Mouse (Mus musculus): ENCODE measurements around the gene Olfm2. TPM values are rescaled to one million over a fixed set of nuclear protein-coding genes. Genes with fewer than 3 reads are reported as not detected.

The Olfm2 gene
- polyA plus RNA-seq, 1 experiment from 2014 or later: 6.7 TPM

DNA sequence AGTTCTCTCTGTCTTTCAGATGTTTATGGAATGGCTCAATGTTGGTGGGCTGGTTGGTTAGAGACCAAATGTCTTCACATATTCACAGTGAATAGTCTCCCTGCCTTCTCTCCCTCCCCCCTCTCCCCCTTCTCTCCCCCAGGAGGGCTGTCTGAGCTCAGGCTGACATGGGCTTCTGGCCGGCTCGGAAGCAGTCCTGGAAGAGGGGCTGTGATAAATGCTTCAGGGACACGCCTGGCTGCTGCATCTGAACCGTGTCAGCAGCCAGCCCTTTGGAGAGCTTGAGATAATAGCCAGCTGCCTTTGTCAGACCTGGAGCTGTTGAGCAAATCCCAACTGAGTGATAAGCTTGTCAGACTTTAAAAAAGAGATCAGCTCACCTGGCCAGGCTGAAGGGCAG is 56.2 kb downstream of the Olfm2 start:
- Histone ChIP-seq H3K4me1 (ENCODE audit: control insufficient read depth, insufficient read depth, low read length) (peaks cover 5% of the 10 kb centered on the region), H3K9ac (ENCODE audit: low read depth, low read length) (no peak overlapping the region), H3K27me3 (replicated peaks; ENCODE audit: control insufficient read depth, insufficient read depth, low read length) (peaks cover 3% of the 10 kb centered on the region; the same call in 1 of the 2 replicates), H3K9me3 (ENCODE audit: control insufficient read depth, low read length) (no peaks in the 10 kb centered on the region), H3K27ac (ENCODE audit: low read length) (no peak overlapping the region), H3K4me2 (ENCODE audit: low read depth, low read length) (no peak overlapping the region), H3K36me3 (ENCODE audit: control insufficient read depth, insufficient read depth, low read length) (no peaks in the 10 kb centered on the region), H3K4me3 (ENCODE audit: low read length) (no peak overlapping the region)
- 2% methylated on average over 4 of the region's 4 CpGs for WGBS
- ATAC-seq: 0 out of 2 replicates have a peak, but pooled peaks have one; percentile 33

DNA sequence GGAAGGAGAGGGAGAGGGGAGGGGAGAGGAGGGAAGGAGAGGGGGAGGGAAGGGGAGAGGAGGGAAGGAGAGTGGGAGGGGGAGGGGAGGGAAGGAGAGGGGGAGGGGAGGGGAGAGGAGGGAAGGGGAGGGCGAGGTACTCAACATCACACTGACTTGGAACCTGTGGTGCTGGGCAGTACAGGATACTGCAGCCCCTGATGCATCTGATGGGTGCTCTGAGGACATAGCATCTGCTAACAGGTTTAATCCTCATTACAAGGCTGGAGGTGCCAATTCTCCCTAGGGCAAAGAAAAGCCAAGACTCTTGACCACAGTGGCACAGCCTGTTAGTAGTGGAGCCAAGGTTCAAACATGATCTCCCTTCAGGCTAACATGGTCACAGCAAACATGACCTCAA is 56.7 kb downstream of the Olfm2 start:
- Histone ChIP-seq H3K9me3 (ENCODE audit: control insufficient read depth, low read length) (no peaks in the 10 kb centered on the region), H3K4me2 (ENCODE audit: low read depth, low read length) (no peak overlapping the region), H3K36me3 (ENCODE audit: control insufficient read depth, insufficient read depth, low read length) (no peaks in the 10 kb centered on the region), H3K27ac (ENCODE audit: low read length) (no peak overlapping the region), H3K9ac (ENCODE audit: low read depth, low read length) (no peak overlapping the region), H3K27me3 (replicated peaks; ENCODE audit: control insufficient read depth, insufficient read depth, low read length) (no peaks in the 10 kb centered on the region; the same call in 1 of the 2 replicates), H3K4me3 (ENCODE audit: low read length) (no peak overlapping the region), H3K4me1 (ENCODE audit: control insufficient read depth, insufficient read depth, low read length) (no peaks in the 10 kb centered on the region; the same call in 1 of the 2 replicates)
- 38% methylated on average over 1 of the region's 1 CpGs for WGBS
- no peak for ATAC-seq

DNA sequence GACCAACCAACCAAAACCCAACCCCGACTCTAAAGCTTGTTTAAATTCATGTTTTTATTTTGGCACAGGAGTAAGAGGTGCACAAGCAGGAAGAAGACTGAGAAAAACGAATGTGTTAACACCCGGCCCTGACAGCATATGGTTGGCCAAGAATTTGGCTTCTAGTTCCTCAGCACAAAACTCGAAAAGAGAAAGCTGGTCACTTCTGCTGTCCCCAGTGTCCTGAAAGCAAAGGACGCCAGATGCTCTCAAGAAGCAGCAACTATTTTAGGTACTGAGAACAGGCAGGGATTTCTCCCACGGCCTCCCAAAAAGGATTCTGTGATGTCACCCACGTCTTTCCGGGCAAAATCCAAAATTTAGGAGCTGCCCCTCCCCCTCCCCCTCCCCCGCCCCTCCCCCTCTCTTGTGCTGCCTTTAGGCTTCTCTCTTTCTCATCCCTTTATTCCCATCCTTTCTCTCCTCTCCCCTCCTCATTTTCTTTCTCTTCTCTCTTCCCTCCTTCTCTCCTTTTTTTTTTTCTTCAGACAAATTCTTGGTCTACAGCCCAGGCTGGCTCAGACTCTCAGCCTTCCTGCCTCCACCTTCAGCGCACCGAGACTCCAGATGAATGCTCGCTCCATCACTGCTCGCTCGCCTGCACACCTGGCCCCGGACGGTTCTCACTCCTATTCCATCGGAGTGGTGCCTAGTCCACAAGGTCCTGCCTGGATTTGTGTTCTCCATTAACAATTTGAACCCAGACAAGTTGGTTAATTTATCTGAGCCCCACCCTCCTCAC is 60.9 kb downstream of the Olfm2 start:
- no peak overlapping the region for H3K27ac ChIP-seq (ENCODE audit: low read length)
- no peaks in the 10 kb centered on the region for H3K36me3 ChIP-seq (ENCODE audit: control insufficient read depth, insufficient read depth, low read length)
- H3K4me2 ChIP-seq (ENCODE audit: low read depth, low read length): no peak overlapping the region
- H3K27me3 ChIP-seq (replicated peaks; ENCODE audit: control insufficient read depth, insufficient read depth, low read length): no peaks in the 10 kb centered on the region
- H3K9ac ChIP-seq (ENCODE audit: low read depth, low read length): no peak overlapping the region
- no peak overlapping the region for H3K4me3 ChIP-seq (ENCODE audit: low read length)
- ATAC-seq: no peak
- WGBS: 54% methylated on average over 17 of the region's 17 CpGs
- no peaks in the 10 kb centered on the region; the same call in 1 of the 2 replicates for H3K4me1 ChIP-seq (ENCODE audit: control insufficient read depth, insufficient read depth, low read length)
- H3K9me3 ChIP-seq (ENCODE audit: control insufficient read depth, low read length): no peaks in the 10 kb centered on the region

DNA sequence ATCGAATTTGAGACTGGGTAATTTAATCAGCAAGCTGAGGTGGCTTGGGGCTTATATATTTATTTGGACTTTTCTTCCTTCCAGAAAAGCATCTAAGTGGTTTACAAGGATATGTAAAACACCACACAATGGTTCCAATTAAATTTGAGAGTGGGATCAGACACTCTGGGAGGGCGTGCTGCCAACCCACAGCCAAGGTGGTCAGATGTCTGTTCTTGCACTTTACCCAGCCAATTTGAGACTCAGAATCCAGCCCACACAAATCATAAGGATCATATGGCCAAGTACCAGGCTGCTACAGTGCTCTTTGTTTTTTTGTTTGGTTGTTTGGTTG is 63.8 kb downstream of the Olfm2 start:
- 63% methylated on average over 2 of the region's 2 CpGs for WGBS
- no peaks in the 10 kb centered on the region for H3K27me3 ChIP-seq (replicated peaks; ENCODE audit: control insufficient read depth, insufficient read depth, low read length)
- no peaks in the 10 kb centered on the region for H3K9me3 ChIP-seq (ENCODE audit: control insufficient read depth, low read length)
- H3K27ac ChIP-seq (ENCODE audit: low read length): no peak overlapping the region
- no peak overlapping the region for H3K9ac ChIP-seq (ENCODE audit: low read depth, low read length)
- ATAC-seq: no peak
- H3K4me3 ChIP-seq (ENCODE audit: low read length): no peak overlapping the region
- no peak overlapping the region for H3K4me2 ChIP-seq (ENCODE audit: low read depth, low read length)
- no peaks in the 10 kb centered on the region for H3K36me3 ChIP-seq (ENCODE audit: control insufficient read depth, insufficient read depth, low read length)
- H3K4me1 ChIP-seq (ENCODE audit: control insufficient read depth, insufficient read depth, low read length): no peaks in the 10 kb centered on the region

DNA sequence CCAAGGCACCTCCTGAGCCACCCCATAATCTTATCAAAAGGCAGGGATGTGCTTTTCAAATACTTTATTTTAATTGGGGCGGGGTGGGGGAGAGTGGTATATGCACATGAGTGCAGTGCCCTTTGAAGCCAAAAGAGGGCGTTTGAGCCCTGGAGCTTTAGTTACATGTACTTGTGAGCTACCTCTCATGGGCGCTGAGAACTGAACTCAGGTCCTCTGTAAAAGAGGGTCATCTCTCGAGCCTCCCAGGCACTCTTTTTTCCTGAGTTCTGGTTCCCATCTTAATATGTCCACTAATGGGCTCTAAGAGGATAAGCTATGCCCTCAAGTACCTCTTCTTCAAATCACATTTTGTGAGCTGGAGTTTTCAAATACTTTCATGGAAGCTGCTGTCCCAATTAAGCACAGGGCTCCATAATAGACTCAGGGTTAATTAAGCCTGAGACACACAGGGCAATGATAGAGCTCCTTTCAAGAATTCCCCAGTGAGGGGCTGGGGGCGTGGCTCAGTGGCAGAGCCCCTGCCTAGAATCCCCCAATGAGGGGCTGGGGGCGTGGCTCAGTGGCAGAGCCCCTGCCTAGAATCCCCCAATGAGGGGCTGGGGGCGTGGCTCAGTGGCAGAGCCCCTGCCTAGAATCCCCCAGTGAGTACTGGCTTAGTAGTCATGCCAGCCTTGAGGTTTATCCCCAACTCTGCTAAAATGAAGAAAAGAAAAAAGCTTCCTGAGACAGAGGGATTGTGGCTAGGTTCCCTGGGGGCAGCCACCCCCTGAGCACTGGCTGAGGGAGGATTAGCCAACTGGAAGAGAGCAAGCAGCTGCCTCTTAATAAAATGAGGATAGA is 64.4 kb downstream of the Olfm2 start:
- H3K27ac ChIP-seq (ENCODE audit: low read length): no peak overlapping the region
- no peak overlapping the region for H3K9ac ChIP-seq (ENCODE audit: low read depth, low read length)
- no peak overlapping the region for H3K4me3 ChIP-seq (ENCODE audit: low read length)
- no peaks in the 10 kb centered on the region for H3K9me3 ChIP-seq (ENCODE audit: control insufficient read depth, low read length)
- no peak for ATAC-seq
- no peaks in the 10 kb centered on the region for H3K27me3 ChIP-seq (replicated peaks; ENCODE audit: control insufficient read depth, insufficient read depth, low read length)
- H3K4me2 ChIP-seq (ENCODE audit: low read depth, low read length): no peak overlapping the region
- no peaks in the 10 kb centered on the region for H3K4me1 ChIP-seq (ENCODE audit: control insufficient read depth, insufficient read depth, low read length)
- WGBS: 56% methylated on average over 6 of the region's 7 CpGs
- H3K36me3 ChIP-seq (ENCODE audit: control insufficient read depth, insufficient read depth, low read length): no peaks in the 10 kb centered on the region

DNA sequence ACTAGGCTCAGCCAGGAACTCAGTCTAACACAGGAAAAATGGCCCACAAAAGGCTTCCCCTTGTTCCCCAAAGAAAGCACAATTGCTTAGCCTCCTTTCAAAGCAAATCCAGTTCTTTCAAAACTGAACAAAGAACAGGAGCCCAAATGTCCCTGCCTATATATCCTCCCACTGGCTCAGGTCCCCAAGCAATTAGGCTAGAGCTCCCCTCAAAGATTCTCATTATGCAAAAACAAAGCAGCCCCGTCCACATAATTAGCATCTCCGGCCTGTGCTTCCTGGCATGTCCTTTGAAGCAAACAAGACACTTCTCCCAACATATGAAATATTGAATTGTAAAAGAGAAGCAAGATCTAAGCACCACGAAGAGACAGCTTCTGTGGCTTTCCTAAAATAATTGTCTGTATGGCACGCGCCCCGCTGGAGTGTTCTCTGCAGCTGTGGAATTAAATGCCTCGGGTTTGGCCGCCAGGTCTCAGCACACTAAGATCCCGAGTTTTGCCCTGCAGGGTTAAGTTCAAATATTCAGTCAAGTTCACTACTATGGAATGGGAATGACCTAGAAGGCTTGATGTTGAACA is 65.7 kb downstream of the Olfm2 start:
- no peak overlapping the region for H3K4me2 ChIP-seq (ENCODE audit: low read depth, low read length)
- no peak for ATAC-seq
- no peaks in the 10 kb centered on the region for H3K9me3 ChIP-seq (ENCODE audit: control insufficient read depth, low read length)
- WGBS: 74% methylated on average over 9 of the region's 9 CpGs
- H3K36me3 ChIP-seq (ENCODE audit: control insufficient read depth, insufficient read depth, low read length): no peaks in the 10 kb centered on the region
- no peak overlapping the region for H3K27ac ChIP-seq (ENCODE audit: low read length)
- no peaks in the 10 kb centered on the region for H3K4me1 ChIP-seq (ENCODE audit: control insufficient read depth, insufficient read depth, low read length)
- H3K9ac ChIP-seq (ENCODE audit: low read depth, low read length): no peak overlapping the region
- H3K27me3 ChIP-seq (replicated peaks; ENCODE audit: control insufficient read depth, insufficient read depth, low read length): no peaks in the 10 kb centered on the region
- no peak overlapping the region for H3K4me3 ChIP-seq (ENCODE audit: low read length)

DNA sequence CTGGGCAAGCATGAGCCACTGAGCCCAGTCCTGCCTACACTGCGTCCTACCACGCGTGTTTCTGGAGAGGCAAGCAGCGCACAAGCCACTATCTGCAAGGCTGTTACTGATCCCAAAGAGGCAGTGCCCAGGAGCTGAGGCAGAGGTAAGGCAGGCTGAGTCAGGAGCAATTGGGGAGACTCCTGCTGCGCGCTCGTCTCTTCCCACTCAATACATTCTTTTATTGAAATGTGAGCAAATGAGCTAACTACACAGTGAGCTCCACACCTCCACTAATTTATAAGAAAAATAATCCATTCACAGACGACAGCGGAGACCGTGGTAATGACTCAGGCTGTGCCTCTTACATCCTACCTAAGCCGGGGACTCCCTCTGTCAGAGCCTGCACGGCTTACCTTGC is 68.3 kb downstream of the Olfm2 start:
- no peak overlapping the region for H3K27ac ChIP-seq (ENCODE audit: low read length)
- no peaks in the 10 kb centered on the region for H3K27me3 ChIP-seq (replicated peaks; ENCODE audit: control insufficient read depth, insufficient read depth, low read length)
- no peak for ATAC-seq
- WGBS: 93% methylated on average over 12 of the region's 12 CpGs
- no peaks in the 10 kb centered on the region for H3K9me3 ChIP-seq (ENCODE audit: control insufficient read depth, low read length)
- no peaks in the 10 kb centered on the region for H3K36me3 ChIP-seq (ENCODE audit: control insufficient read depth, insufficient read depth, low read length)
- H3K9ac ChIP-seq (ENCODE audit: low read depth, low read length): no peak overlapping the region
- no peaks in the 10 kb centered on the region for H3K4me1 ChIP-seq (ENCODE audit: control insufficient read depth, insufficient read depth, low read length)
- no peak overlapping the region for H3K4me2 ChIP-seq (ENCODE audit: low read depth, low read length)
- no peak overlapping the region for H3K4me3 ChIP-seq (ENCODE audit: low read length)

DNA sequence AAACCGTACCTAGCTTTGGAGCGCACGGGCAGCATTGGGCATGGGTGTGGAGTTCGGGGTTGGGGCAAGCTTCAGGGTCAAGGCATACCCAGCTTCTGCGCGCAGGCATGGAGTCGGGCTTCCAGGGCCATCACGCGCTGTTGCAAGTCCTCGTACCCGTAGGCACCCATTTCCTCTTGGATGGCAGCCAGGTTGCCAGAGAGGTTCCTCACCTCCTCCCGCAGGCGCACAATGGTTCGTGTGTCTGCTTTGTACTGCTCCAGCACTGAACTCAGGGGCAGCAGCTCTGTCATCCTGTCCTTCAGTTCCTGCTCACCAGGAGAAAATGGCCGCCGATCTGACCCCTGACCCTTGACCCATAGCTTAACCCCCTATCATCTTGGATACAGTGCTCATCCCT is 74.1 kb downstream of the Olfm2 start:
- no peak overlapping the region for H3K4me3 ChIP-seq (ENCODE audit: low read length)
- H3K9me3 ChIP-seq (ENCODE audit: control insufficient read depth, low read length): no peaks in the 10 kb centered on the region
- H3K36me3 ChIP-seq (ENCODE audit: control insufficient read depth, insufficient read depth, low read length): no peaks in the 10 kb centered on the region
- ATAC-seq: no peak
- no peak overlapping the region for H3K9ac ChIP-seq (ENCODE audit: low read depth, low read length)
- no peaks in the 10 kb centered on the region for H3K4me1 ChIP-seq (ENCODE audit: control insufficient read depth, insufficient read depth, low read length)
- H3K27me3 ChIP-seq (replicated peaks; ENCODE audit: control insufficient read depth, insufficient read depth, low read length): no peaks in the 10 kb centered on the region
- no peak overlapping the region for H3K4me2 ChIP-seq (ENCODE audit: low read depth, low read length)
- 72% methylated on average over 16 of the region's 16 CpGs for WGBS
- no peak overlapping the region for H3K27ac ChIP-seq (ENCODE audit: low read length)

DNA sequence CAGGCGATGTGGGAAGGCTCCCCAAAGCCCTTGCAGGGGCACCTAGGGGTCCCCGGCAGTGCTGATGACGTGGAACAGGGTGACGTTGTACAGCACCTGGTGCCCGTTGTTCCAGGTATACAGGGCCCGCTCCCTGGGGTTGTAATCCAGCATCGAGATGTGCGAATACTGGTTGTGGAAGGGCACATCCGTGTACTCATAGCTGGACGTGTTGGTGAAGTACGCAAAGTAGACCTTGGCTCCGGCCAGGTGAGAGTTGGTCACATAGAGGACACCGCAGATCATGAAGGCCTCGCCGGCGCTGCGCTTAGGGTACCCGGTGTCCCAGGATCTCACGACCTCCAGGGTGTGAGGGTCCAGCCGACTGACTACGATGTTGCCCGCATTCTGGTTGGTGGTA is 78.1 kb downstream of the Olfm2 start:
- no peak overlapping the region for H3K4me2 ChIP-seq (ENCODE audit: low read depth, low read length)
- no peak overlapping the region for H3K9ac ChIP-seq (ENCODE audit: low read depth, low read length)
- H3K9me3 ChIP-seq (ENCODE audit: control insufficient read depth, low read length): no peaks in the 10 kb centered on the region
- ATAC-seq: no peak
- no peak overlapping the region for H3K4me3 ChIP-seq (ENCODE audit: low read length)
- 93% methylated on average over 22 of the region's 22 CpGs for WGBS
- H3K27ac ChIP-seq (ENCODE audit: low read length): no peak overlapping the region
- H3K36me3 ChIP-seq (ENCODE audit: control insufficient read depth, insufficient read depth, low read length): peaks cover 5% of the 10 kb centered on the region; the same call in 1 of the 2 replicates
- H3K4me1 ChIP-seq (ENCODE audit: control insufficient read depth, insufficient read depth, low read length): no peaks in the 10 kb centered on the region; the same call in 1 of the 2 replicates
- no peaks in the 10 kb centered on the region for H3K27me3 ChIP-seq (replicated peaks; ENCODE audit: control insufficient read depth, insufficient read depth, low read length)

Measured in intestine, embryonic 16.5 days (tissue).